Comparison of ENCODE assay signal across 36 mouse cellular contexts in the genomic region with DNA sequence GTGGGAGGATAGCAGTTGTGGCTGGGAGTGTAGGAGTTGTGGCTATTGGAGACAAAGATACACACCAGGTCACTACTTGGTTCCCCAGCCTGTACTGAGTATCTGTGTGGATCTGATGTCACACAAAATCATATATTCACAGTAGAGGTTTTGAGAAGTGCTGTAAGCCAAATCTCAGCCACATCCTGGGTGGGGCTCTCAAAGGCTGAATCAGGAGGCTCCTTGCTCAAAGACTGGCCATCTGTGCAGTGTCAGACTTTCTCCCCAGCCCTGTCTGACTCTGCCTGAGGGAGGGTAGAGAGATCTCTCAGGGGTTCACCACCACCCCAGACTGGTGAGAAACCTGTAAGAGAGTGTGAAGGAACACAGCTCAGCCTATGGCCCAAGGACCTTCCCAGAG. TPM values are rescaled to one million over a fixed set of nuclear protein-coding genes. Genes with fewer than 3 reads are reported as not detected.
"Had no signal": no experiment of that assay in that cellular context is flagged by ENCODE, and none has a peak within 500 bp of the region (broad histone marks: within the 10 kb centered on the region; RNA-seq: fewer than 3 reads in every experiment).

No protein-coding gene starts in this region.

- H3K27ac ChIP-seq: gastrocnemius, adult 2 months; heart, adult 2 months; heart, embryonic 13.5 days; heart, embryonic 15.5 days; hindbrain, embryonic 10.5 days; hindbrain, embryonic 12.5 days; hindbrain, embryonic 14.5 days; kidney, embryonic 15.5 days; kidney, postnatal 0 days; limb, embryonic 13.5 days; limb, embryonic 15.5 days; liver, embryonic 12.5 days had no signal

- ATAC-seq: hindbrain, embryonic 16.5 days; inflammation-experienced regulatory T-cells, adult 6 months; intestine, embryonic 16.5 days; liver, embryonic 12.5 days had no signal

- DNase-seq: gastrocnemius, adult 2 months; gastrocnemius, postnatal 10 days; gastrocnemius, postnatal 25 days; heart, adult 2 months; heart, postnatal 4 days; kidney, adult 11 months; kidney, adult 2 months; kidney, adult 9 months; kidney, postnatal 14 days; kidney, postnatal 36 days; layer of hippocampus, adult 9-11 months; layer of hippocampus, postnatal 36 days; left cerebral cortex, postnatal 4 days had no signal

- H3K9ac ChIP-seq: heart, embryonic 13.5 days; heart, embryonic 15.5 days; hindbrain, embryonic 12.5 days; hindbrain, embryonic 14.5 days; kidney, embryonic 15.5 days; limb, embryonic 13.5 days; limb, embryonic 15.5 days; liver, embryonic 12.5 days had no signal

- H3K4me1 ChIP-seq: heart, embryonic 13.5 days; heart, embryonic 15.5 days; hindbrain, embryonic 10.5 days; hindbrain, embryonic 12.5 days; kidney, embryonic 15.5 days; limb, embryonic 13.5 days; limb, embryonic 15.5 days; liver, embryonic 12.5 days had no signal

- H3K9me3 ChIP-seq: heart, embryonic 13.5 days; heart, embryonic 15.5 days; hindbrain, embryonic 10.5 days; hindbrain, embryonic 12.5 days; kidney, embryonic 15.5 days; limb, embryonic 13.5 days; limb, embryonic 15.5 days; liver, embryonic 12.5 days had no signal

- H3K4me3 ChIP-seq: gastrocnemius, adult 2 months; heart, adult 2 months; heart, embryonic 13.5 days; heart, embryonic 15.5 days; hindbrain, embryonic 10.5 days; hindbrain, embryonic 12.5 days; kidney, embryonic 15.5 days; limb, embryonic 13.5 days; limb, embryonic 15.5 days; liver, embryonic 12.5 days had no signal

- H3K36me3 ChIP-seq: heart, embryonic 13.5 days; heart, embryonic 15.5 days; hindbrain, embryonic 10.5 days; hindbrain, embryonic 12.5 days; kidney, embryonic 15.5 days; limb, embryonic 13.5 days; limb, embryonic 15.5 days; liver, embryonic 12.5 days had no signal

- H3K4me2 ChIP-seq: heart, embryonic 11.5 days; heart, embryonic 13.5 days; heart, embryonic 15.5 days; hindbrain, embryonic 12.5 days; hindbrain, embryonic 14.5 days; kidney, embryonic 15.5 days; limb, embryonic 13.5 days; limb, embryonic 15.5 days; liver, embryonic 12.5 days had no signal

- H3K27me3 ChIP-seq: heart, embryonic 13.5 days; heart, embryonic 15.5 days; limb, embryonic 13.5 days; limb, embryonic 15.5 days; liver, embryonic 12.5 days had no signal

RNA-seq across cellular contexts. Expression of gene Cd300ld3, which starts 6.3 kb away (rescaled TPM):
- total RNA-seq: granulocyte monocyte progenitor cell, adult 5-6 weeks; layer of hippocampus, postnatal 14 days; layer of hippocampus, postnatal 36 days had no signal
- polyA plus RNA-seq: heart, embryonic 11.5 days; heart, embryonic 13.5 days; heart, embryonic 15.5 days; heart, postnatal 0 days; hindbrain, embryonic 10.5 days; hindbrain, embryonic 12.5 days; hindbrain, embryonic 14.5 days; hindbrain, embryonic 16.5 days; inflammation-experienced regulatory T-cells, adult 6 months; intestine, embryonic 16.5 days; kidney, embryonic 15.5 days; kidney, postnatal 0 days; limb, embryonic 11.5 days; limb, embryonic 13.5 days; limb, embryonic 15.5 days had no signal

RNA-seq across cellular contexts. Expression of gene Cd300e, which starts 7.4 kb away (rescaled TPM):
- total RNA-seq: gastrocnemius, adult 2 months; gastrocnemius, postnatal 10 days; gastrocnemius, postnatal 25 days; granulocyte monocyte progenitor cell, adult 5-6 weeks; layer of hippocampus, adult 18-20 months; layer of hippocampus, postnatal 14 days; layer of hippocampus, postnatal 36 days; left cerebral cortex, adult 18-20 months; left cerebral cortex, postnatal 25 days; left cerebral cortex, postnatal 4 days had no signal
- polyA plus RNA-seq: heart, embryonic 11.5 days; heart, embryonic 13.5 days; heart, embryonic 15.5 days; hindbrain, embryonic 10.5 days; hindbrain, embryonic 12.5 days; hindbrain, embryonic 14.5 days; kidney, embryonic 15.5 days; kidney, postnatal 0 days; limb, embryonic 11.5 days had no signal

RNA-seq across cellular contexts. Expression of gene Cd300ld5, which starts 17.0 kb away (rescaled TPM):
- total RNA-seq: granulocyte monocyte progenitor cell, adult 5-6 weeks had no signal
- polyA plus RNA-seq: heart, embryonic 11.5 days; heart, embryonic 13.5 days; heart, embryonic 15.5 days; heart, postnatal 0 days; hindbrain, embryonic 10.5 days; hindbrain, embryonic 12.5 days; hindbrain, embryonic 14.5 days; hindbrain, embryonic 16.5 days; inflammation-experienced regulatory T-cells, adult 6 months; intestine, embryonic 16.5 days; kidney, embryonic 15.5 days; kidney, postnatal 0 days; large intestine, adult 2 months; limb, embryonic 11.5 days; limb, embryonic 13.5 days; limb, embryonic 15.5 days; liver, adult 2 months; liver, embryonic 12.5 days had no signal

RNA-seq across cellular contexts. Expression of gene Cd300ld4, which starts 27.7 kb away (rescaled TPM):
- total RNA-seq: gastrocnemius, postnatal 25 days; granulocyte monocyte progenitor cell, adult 5-6 weeks; heart, postnatal 4 days; layer of hippocampus, postnatal 14 days; left cerebral cortex, adult 18-20 months; liver, adult 2 months had no signal
- polyA plus RNA-seq: heart, embryonic 11.5 days; heart, embryonic 13.5 days; heart, embryonic 15.5 days; heart, postnatal 0 days; hindbrain, embryonic 10.5 days; hindbrain, embryonic 12.5 days; hindbrain, embryonic 14.5 days; hindbrain, embryonic 16.5 days; inflammation-experienced regulatory T-cells, adult 6 months; intestine, embryonic 16.5 days; kidney, embryonic 15.5 days; kidney, postnatal 0 days; limb, embryonic 11.5 days; limb, embryonic 13.5 days; limb, embryonic 15.5 days; liver, adult 2 months; liver, embryonic 12.5 days had no signal
